Mouse (Mus musculus): Measurements from ENCODE around the gene Gm4924.

Gm4924 gene

GRCm38 (mm10) chr10:82354083-82355010 is at the start of gene Gm4924:
TSS of gene Gm4924 (plus strand) at chr10:82354255.
- peak; percentile 71 for DNase-seq (ENCODE audit: low read depth)

- no peak for DNase-seq (ENCODE audit: low read depth)
These were observed 37.6 kb upstream of the Gm4924 start, which contains the start of gene 4932415D10Rik for GRCm38 (mm10) chr10:82316482-82316881. TSS of gene 4932415D10Rik (minus strand) at chr10:82316582.

GRCm38 (mm10) chr10:82320134-82320533 is 33.9 kb upstream of the Gm4924 start:
- DNase-seq (ENCODE audit: low read depth): no peak

GRCm38 (mm10) chr10:82329826-82330225 is 24.2 kb upstream of the Gm4924 start:
- no peak for DNase-seq (ENCODE audit: low read depth)

- no peak for DNase-seq (ENCODE audit: low read depth)
These were observed 1.3 kb downstream of the Gm4924 start for GRCm38 (mm10) chr10:82355401-82355800.

GRCm38 (mm10) chr10:82361911-82362310 is 7.9 kb downstream of the Gm4924 start:
- no peak for DNase-seq (ENCODE audit: low read depth)

- no peak for DNase-seq (ENCODE audit: low read depth)
These were observed 28.9 kb downstream of the Gm4924 start for GRCm38 (mm10) chr10:82382992-82383391.

GRCm38 (mm10) chr10:82409511-82409910 is 55.5 kb downstream of the Gm4924 start:
- no peak for DNase-seq (ENCODE audit: low read depth)

- no peak for DNase-seq (ENCODE audit: low read depth)
These were observed 69.6 kb downstream of the Gm4924 start for GRCm38 (mm10) chr10:82423631-82424030.

Data from c-Kit-positive CD71-positive TER-119-negative erythroid progenitor cells, embryonic 14.5 days (primary cell).